Mouse (Mus musculus): ENCODE measurements around the gene Scn10a. TPM values are rescaled to one million over a fixed set of nuclear protein-coding genes. Genes with fewer than 3 reads are reported as not detected.

Scn10a gene
- polyA plus RNA-seq, 1 experiment: not detected

GRCm38 (mm10) chr9:119580187-119580586 lies 138.9 kb downstream of the Scn10a start:
- no peak overlapping the region for H3K4me3 ChIP-seq (replicated peaks; ENCODE audit: insufficient read depth, low read depth, low read length)
- H3K27me3 ChIP-seq (ENCODE audit: control insufficient read depth, insufficient read depth, low read length): peaks cover 5% of the 10 kb centered on the region; the same call in 1 of the 2 replicates
- no peak for DNase-seq
- TF ChIP-seq CTCF (IDR thresholded peaks at IDR 0.05; ENCODE audit: borderline replicate concordance, insufficient read depth, low read depth, low read length): no peak
- TF ChIP-seq POLR2A (IDR thresholded peaks at IDR 0.05; ENCODE audit: borderline replicate concordance, insufficient read depth, low read length): no peak
- H3K4me1 ChIP-seq (ENCODE audit: control insufficient read depth, insufficient read depth, low read length): no peaks in the 10 kb centered on the region
- no peak overlapping the region for H3K27ac ChIP-seq (ENCODE audit: insufficient read depth, low read length)
- WGBS: 89% methylated on average over 17 of the region's 17 CpGs

GRCm38 (mm10) chr9:119578636-119579438 lies 140.3 kb downstream of the Scn10a start, which contains the start of gene Scn5a:
Gene Scn5a, minus strand, starts transcription at chr9:119579016.
- no peak for DNase-seq
- under 1% methylated on average over 97 of the region's 99 CpGs for WGBS
- Histone ChIP-seq H3K4me3 (replicated peaks; ENCODE audit: insufficient read depth, low read depth, low read length) (no peak within 1 kb of the TSS), H3K4me1 (ENCODE audit: control insufficient read depth, insufficient read depth, low read length) (no peaks in the 10 kb centered on the region), H3K27me3 (ENCODE audit: control insufficient read depth, insufficient read depth, low read length) (peaks cover 5% of the 10 kb centered on the region; the same call in 1 of the 2 replicates), H3K27ac (ENCODE audit: insufficient read depth, low read length) (no peak within 1 kb of the TSS)
- TF ChIP-seq CTCF (IDR thresholded peaks at IDR 0.05; ENCODE audit: borderline replicate concordance, insufficient read depth, low read depth, low read length) (no peak), POLR2A (IDR thresholded peaks at IDR 0.05; ENCODE audit: borderline replicate concordance, insufficient read depth, low read length) (no peak)

- H3K4me3 ChIP-seq (replicated peaks; ENCODE audit: insufficient read depth, low read depth, low read length): no peak overlapping the region
- peaks cover 5% of the 10 kb centered on the region; the same call in 1 of the 2 replicates for H3K27me3 ChIP-seq (ENCODE audit: control insufficient read depth, insufficient read depth, low read length)
- no peak for DNase-seq
- 2% methylated on average over 24 of the region's 24 CpGs for WGBS
- H3K27ac ChIP-seq (ENCODE audit: insufficient read depth, low read length): no peak overlapping the region
- H3K4me1 ChIP-seq (ENCODE audit: control insufficient read depth, insufficient read depth, low read length): no peaks in the 10 kb centered on the region
- TF ChIP-seq POLR2A (IDR thresholded peaks at IDR 0.05; ENCODE audit: borderline replicate concordance, insufficient read depth, low read length): no peak
- no peak for TF ChIP-seq CTCF (IDR thresholded peaks at IDR 0.05; ENCODE audit: borderline replicate concordance, insufficient read depth, low read depth, low read length)
Measured at GRCm38 (mm10) chr9:119578311-119578635, 140.8 kb downstream of the Scn10a start.

GRCm38 (mm10) chr9:119576977-119577376 lies 142.1 kb downstream of the Scn10a start:
- Histone ChIP-seq H3K4me1 (ENCODE audit: control insufficient read depth, insufficient read depth, low read length) (no peaks in the 10 kb centered on the region), H3K27me3 (ENCODE audit: control insufficient read depth, insufficient read depth, low read length) (peaks cover 5% of the 10 kb centered on the region; the same call in 1 of the 2 replicates), H3K27ac (ENCODE audit: insufficient read depth, low read length) (no peak overlapping the region), H3K4me3 (replicated peaks; ENCODE audit: insufficient read depth, low read depth, low read length) (no peak overlapping the region)
- 69% methylated on average over 2 of the region's 2 CpGs for WGBS
- no peak for DNase-seq
- TF ChIP-seq POLR2A (IDR thresholded peaks at IDR 0.05; ENCODE audit: borderline replicate concordance, insufficient read depth, low read length): no peak
- TF ChIP-seq CTCF (IDR thresholded peaks at IDR 0.05; ENCODE audit: borderline replicate concordance, insufficient read depth, low read depth, low read length): no peak

- peaks cover 5% of the 10 kb centered on the region; the same call in 1 of the 2 replicates for H3K27me3 ChIP-seq (ENCODE audit: control insufficient read depth, insufficient read depth, low read length)
- DNase-seq: no peak
- 35% methylated on average over 9 of the region's 9 CpGs for WGBS
- no peak for TF ChIP-seq POLR2A (IDR thresholded peaks at IDR 0.05; ENCODE audit: borderline replicate concordance, insufficient read depth, low read length)
- no peak for TF ChIP-seq CTCF (IDR thresholded peaks at IDR 0.05; ENCODE audit: borderline replicate concordance, insufficient read depth, low read depth, low read length)
- no peak overlapping the region for H3K27ac ChIP-seq (ENCODE audit: insufficient read depth, low read length)
- H3K4me1 ChIP-seq (ENCODE audit: control insufficient read depth, insufficient read depth, low read length): peaks cover 1% of the 10 kb centered on the region; the same call in 1 of the 2 replicates
- H3K4me3 ChIP-seq (replicated peaks; ENCODE audit: insufficient read depth, low read depth, low read length): no peak overlapping the region
Measured at GRCm38 (mm10) chr9:119575732-119576131, 143.4 kb downstream of the Scn10a start.

GRCm38 (mm10) chr9:119574366-119574765 lies 144.8 kb downstream of the Scn10a start:
- Histone ChIP-seq H3K27me3 (ENCODE audit: control insufficient read depth, insufficient read depth, low read length) (peaks cover 5% of the 10 kb centered on the region; the same call in 1 of the 2 replicates), H3K4me1 (ENCODE audit: control insufficient read depth, insufficient read depth, low read length) (peaks cover 3% of the 10 kb centered on the region; the same call in 1 of the 2 replicates), H3K27ac (ENCODE audit: insufficient read depth, low read length) (no peak overlapping the region), H3K4me3 (replicated peaks; ENCODE audit: insufficient read depth, low read depth, low read length) (no peak overlapping the region)
- no peak for TF ChIP-seq CTCF (IDR thresholded peaks at IDR 0.05; ENCODE audit: borderline replicate concordance, insufficient read depth, low read depth, low read length)
- WGBS: 71% methylated on average over 7 of the region's 7 CpGs
- DNase-seq: no peak

GRCm38 (mm10) chr9:119573009-119573408 lies 146.1 kb downstream of the Scn10a start:
- no peak overlapping the region for H3K27ac ChIP-seq (ENCODE audit: insufficient read depth, low read length)
- no peak for DNase-seq
- no peaks in the 10 kb centered on the region; the same call in 1 of the 2 replicates for H3K27me3 ChIP-seq (ENCODE audit: control insufficient read depth, insufficient read depth, low read length)

GRCm38 (mm10) chr9:119571411-119571888 lies 147.7 kb downstream of the Scn10a start:
- Histone ChIP-seq H3K4me3 (replicated peaks; ENCODE audit: insufficient read depth, low read depth, low read length) (no peak overlapping the region), H3K27ac (ENCODE audit: insufficient read depth, low read length) (no peak overlapping the region), H3K27me3 (ENCODE audit: control insufficient read depth, insufficient read depth, low read length) (no peaks in the 10 kb centered on the region; the same call in 1 of the 2 replicates), H3K4me1 (ENCODE audit: control insufficient read depth, insufficient read depth, low read length) (peaks cover 3% of the 10 kb centered on the region; the same call in 1 of the 2 replicates)
- WGBS: 5% methylated on average over 15 of the region's 15 CpGs
- TF ChIP-seq POLR2A (IDR thresholded peaks at IDR 0.05; ENCODE audit: borderline replicate concordance, insufficient read depth, low read length) (no peak), CTCF (IDR thresholded peaks at IDR 0.05; ENCODE audit: borderline replicate concordance, insufficient read depth, low read depth, low read length) (no peak)
- no peak for DNase-seq

More at GRCm38 (mm10) chr9:119573009-119573408, 146.1 kb downstream of the Scn10a start:
- no peak for TF ChIP-seq POLR2A (IDR thresholded peaks at IDR 0.05; ENCODE audit: borderline replicate concordance, insufficient read depth, low read length)
- TF ChIP-seq CTCF (IDR thresholded peaks at IDR 0.05; ENCODE audit: borderline replicate concordance, insufficient read depth, low read depth, low read length): no peak
- 61% methylated on average over 14 of the region's 14 CpGs for WGBS
- H3K4me1 ChIP-seq (ENCODE audit: control insufficient read depth, insufficient read depth, low read length): peaks cover 3% of the 10 kb centered on the region; the same call in 1 of the 2 replicates
- no peak overlapping the region for H3K4me3 ChIP-seq (replicated peaks; ENCODE audit: insufficient read depth, low read depth, low read length)

Measured in cerebellum, adult 2 months (tissue).